Mouse (Mus musculus): Measurements from ENCODE around the gene Bbip1. TPM values are rescaled to one million over a fixed set of nuclear protein-coding genes. Genes with fewer than 3 reads are reported as not detected.

Bbip1 gene
- polyA plus RNA-seq (2017; shearing (Covaris generic)) = 100 to 1,000 TPM in 1 of 2 experiments, 10 to 100 TPM in 1; 61.2 to 110 TPM

GRCm38 (mm10) chr19:53943802-53944785 lies at the start of gene Bbip1, which contains the start of gene Shoc2:
Gene Bbip1, minus strand, starts transcription at chr19:53944627.
Gene Shoc2, plus strand, starts transcription at chr19:53944306.

DNA sequence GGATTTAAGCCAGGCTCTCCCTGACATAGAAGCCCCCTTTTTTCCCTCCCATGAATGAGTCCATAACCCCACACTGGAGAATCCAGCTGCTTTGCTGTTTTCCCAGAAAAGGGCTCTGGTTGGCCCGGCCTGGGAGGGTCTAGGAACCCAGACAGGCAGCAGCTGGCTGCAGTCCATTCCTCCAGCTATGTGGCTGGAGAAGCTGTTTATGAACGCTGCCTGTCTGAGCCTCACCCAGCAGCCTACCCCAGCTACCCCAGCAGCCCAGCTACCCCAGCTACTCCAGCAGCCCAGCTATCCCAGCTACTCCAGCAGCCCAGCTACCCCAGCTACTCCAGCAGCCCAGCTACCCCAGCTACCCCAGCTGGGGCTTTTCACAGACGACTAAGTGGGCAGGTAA lies 52.4 kb downstream of the Bbip1 start, which contains the start of gene Pdcd4:
Gene Pdcd4 (plus strand): TSS at position 171 of the 400 bp plus-strand sequence.

Other genes starting within 250 kb of the Bbip1 start
- 100 to 1,000 TPM in 1 of 2 experiments, 10 to 100 TPM in 1; 96.9 to 212 TPM for gene Pdcd4, start 52.4 kb downstream of the Bbip1 start, polyA plus RNA-seq (2017; shearing (Covaris generic))
- 10 to 100 TPM; 43.6 to 46.0 TPM for gene Shoc2, start 321 bp downstream of the Bbip1 start, polyA plus RNA-seq (2017; shearing (Covaris generic))
- under 1 TPM in 1 of 2 experiments, not detected in 1; 0.06 TPM for gene Adra2a, start 99.5 kb upstream of the Bbip1 start, polyA plus RNA-seq (2017; shearing (Covaris generic))

Measured in activated CD4-positive, CD25-positive, alpha-beta regulatory T cell (primary cell).